Comparison of ENCODE assay signal across 25 mouse cellular contexts in genomic region chr10:8986339-8986738, GRCm38 (mm10).
DNase-seq lines count a peak whose midpoint lies in the region; ATAC-seq and TF ChIP-seq lines count a peak whose summit lies in the region.
"Had no signal": no experiment of that assay in that cellular context is flagged by ENCODE, and none has a peak within 500 bp of the region (broad histone marks: within the 10 kb centered on the region; RNA-seq: fewer than 3 reads in every experiment).

No protein-coding gene starts in this region.

- TF ChIP-seq RAD21 in CH12.LX (IDR thresholded peaks at IDR 0.05; ENCODE audit: low read depth, low read length) = no peak

- intact Hi-C loops in left cerebral cortex, adult 2 months (cut with DNase I) = no loop called here
- intact Hi-C loops in left cerebral cortex, postnatal 10 days (cut with DNase I) = no loop called here

- H3K27ac ChIP-seq in forebrain, embryonic 16.5 days (ENCODE audit: low read length) = no peak overlapping the region
- H3K27ac ChIP-seq in forebrain, embryonic 14.5 days (ENCODE audit: low read depth, low read length) = no peak overlapping the region
- no peak overlapping the region for H3K27ac ChIP-seq in left cerebral cortex, adult 2 months
- H3K27ac ChIP-seq in CH12.LX (ENCODE audit: insufficient read depth, low read depth) = no peak overlapping the region
- peak overlapping the region; percentile 52 for H3K27ac ChIP-seq in midbrain, embryonic 15.5 days
- H3K27ac ChIP-seq: embryonic facial prominence, embryonic 10.5 days; embryonic facial prominence, embryonic 13.5 days; forebrain, embryonic 12.5 days; heart, adult 2 months; hindbrain, embryonic 12.5 days; hindbrain, embryonic 15.5 days had no signal

- no peak for TF ChIP-seq CTCF in left cerebral cortex, adult 2 months (IDR thresholded peaks at IDR 0.05)
- TF ChIP-seq CTCF in CH12.LX (conservative IDR thresholded peaks at IDR 0.05 in 1 of 2, IDR thresholded peaks at IDR 0.05 in 1 of 2; ENCODE audit: low read depth in 2 of 2, low read length in 2 of 2) = no peak

- no peak overlapping the region for H3K9ac ChIP-seq in forebrain, embryonic 16.5 days (replicated peaks; ENCODE audit: low read depth, low read length)
- H3K9ac ChIP-seq in forebrain, embryonic 14.5 days (ENCODE audit: low read length) = no peak overlapping the region
- no peak overlapping the region for H3K9ac ChIP-seq in CH12.LX (ENCODE audit: insufficient read depth, low read depth)
- H3K9ac ChIP-seq in midbrain, embryonic 15.5 days = no peak overlapping the region
- H3K9ac ChIP-seq: embryonic facial prominence, embryonic 13.5 days; forebrain, embryonic 12.5 days; hindbrain, embryonic 12.5 days; hindbrain, embryonic 15.5 days had no signal

- H3K79me2 ChIP-seq in CH12.LX (replicated peaks; ENCODE audit: control insufficient read depth, extremely low read depth, insufficient read depth, poor library complexity, severe bottlenecking) = no peaks in the 10 kb centered on the region

- dilution Hi-C loops in CH12.LX (cut with MboI; ENCODE audit: extremely low pct_ligation_motif_present, extremely low pct_unique_long_range_greater_than_20kb, low sequenced_read_pairs) = no loop called here

- no peak for DNase-seq in forebrain, embryonic 14.5 days (ENCODE audit: low spot score)
- DNase-seq in left cerebral cortex, adult 2 months (ENCODE audit: extremely low spot score in 1 of 2, low spot score in 2 of 2) = no peak
- DNase-seq in left cerebral cortex, postnatal 10 days (ENCODE audit: extremely low spot score in 1 of 2, low spot score in 2 of 2) = no peak
- DNase-seq in CH12.LX (ENCODE audit: extremely low read depth) = peak; percentile 12
- no peak for DNase-seq in urinary bladder, adult 18-20 months (ENCODE audit: low spot score in 2 of 2)
- no peak for DNase-seq in lung, postnatal 25 days (ENCODE audit: low spot score)
- DNase-seq: adrenal gland, adult 2 months; adrenal gland, postnatal 14 days; B cell, adult 2 months; cerebellum, adult 11-12 months; cerebellum, adult 8-10 months; cerebellum, postnatal 10 days; cerebellum, postnatal 36 days; embryo, embryonic 11 days; gastrocnemius, postnatal 25 days; heart, adult 2 months had no signal

- TF ChIP-seq POLR2A in CH12.LX (IDR thresholded peaks at IDR 0.05; ENCODE audit: low read depth, low read length) = no peak

- peak overlapping the region; percentile 20; the same call in 1 of the 2 replicates for H3K4me2 ChIP-seq in forebrain, embryonic 16.5 days (ENCODE audit: low read length)
- no peak overlapping the region for H3K4me2 ChIP-seq in forebrain, embryonic 14.5 days (ENCODE audit: low read length)
- peak overlapping the region; percentile 78; the same call in 1 of the 2 replicates for H3K4me2 ChIP-seq in CH12.LX (ENCODE audit: insufficient read depth, low read depth, poor library complexity, severe bottlenecking)
- peak overlapping the region; percentile 20; the same call in 1 of the 2 replicates for H3K4me2 ChIP-seq in midbrain, embryonic 15.5 days
- H3K4me2 ChIP-seq: embryonic facial prominence, embryonic 13.5 days; forebrain, embryonic 12.5 days; heart, embryonic 11.5 days; hindbrain, embryonic 12.5 days; hindbrain, embryonic 15.5 days had no signal

- peaks cover under 1% of the 10 kb centered on the region; the same call in 1 of the 2 replicates for H3K4me1 ChIP-seq in forebrain, embryonic 16.5 days (replicated peaks; ENCODE audit: control insufficient read depth, insufficient read depth, low read length)
- H3K4me1 ChIP-seq in forebrain, embryonic 14.5 days (ENCODE audit: control insufficient read depth, insufficient read depth, low read length) = no peaks in the 10 kb centered on the region
- peaks cover 0 to 4% of the 10 kb centered on the region in 2 experiments; a peak in 2 of 4 replicates for H3K4me1 ChIP-seq in CH12.LX (ENCODE audit: control insufficient read depth in 1 of 2, insufficient read depth in 2 of 2)
- peaks cover 4% of the 10 kb centered on the region; the same call in 1 of the 2 replicates for H3K4me1 ChIP-seq in midbrain, embryonic 15.5 days
- H3K4me1 ChIP-seq: embryonic facial prominence, embryonic 10.5 days; embryonic facial prominence, embryonic 13.5 days; hindbrain, embryonic 15.5 days had no signal

- TF ChIP-seq EP300 in CH12.LX (IDR thresholded peaks at IDR 0.05; ENCODE audit: low read length) = no peak

- H3K27me3 ChIP-seq in forebrain, embryonic 16.5 days (replicated peaks; ENCODE audit: control insufficient read depth, insufficient read depth, low read length) = no peaks in the 10 kb centered on the region
- H3K27me3 ChIP-seq in forebrain, embryonic 14.5 days (replicated peaks; ENCODE audit: control insufficient read depth, insufficient read depth, low read length) = no peaks in the 10 kb centered on the region
- H3K27me3 ChIP-seq in CH12.LX (replicated peaks) = no peaks in the 10 kb centered on the region
- no peaks in the 10 kb centered on the region for H3K27me3 ChIP-seq in midbrain, embryonic 15.5 days (replicated peaks)
- H3K27me3 ChIP-seq: embryonic facial prominence, embryonic 13.5 days; forebrain, embryonic 12.5 days; hindbrain, embryonic 12.5 days; hindbrain, embryonic 15.5 days had no signal

- H3K36me3 ChIP-seq in forebrain, embryonic 16.5 days (ENCODE audit: control insufficient read depth, insufficient read depth) = no peaks in the 10 kb centered on the region
- no peaks in the 10 kb centered on the region for H3K36me3 ChIP-seq in forebrain, embryonic 14.5 days (ENCODE audit: control insufficient read depth, insufficient read depth, low read length)
- no peaks in the 10 kb centered on the region for H3K36me3 ChIP-seq in CH12.LX (replicated peaks in 1 of 2; ENCODE audit: control insufficient read depth in 1 of 2, insufficient read depth in 1 of 2, low read length in 1 of 2)
- H3K36me3 ChIP-seq in midbrain, embryonic 15.5 days (replicated peaks) = no peaks in the 10 kb centered on the region
- H3K36me3 ChIP-seq: embryonic facial prominence, embryonic 10.5 days; embryonic facial prominence, embryonic 13.5 days; forebrain, embryonic 12.5 days; hindbrain, embryonic 12.5 days; hindbrain, embryonic 15.5 days had no signal

- H3K4me3 ChIP-seq in forebrain, embryonic 16.5 days (replicated peaks; ENCODE audit: low read length) = no peak overlapping the region
- H3K4me3 ChIP-seq in forebrain, embryonic 14.5 days (ENCODE audit: low read depth, low read length) = no peak overlapping the region
- peak overlapping the region; percentile 11; the same call in 1 of the 2 replicates for H3K4me3 ChIP-seq in left cerebral cortex, adult 2 months
- H3K4me3 ChIP-seq in CH12.LX (replicated peaks in 1 of 3; ENCODE audit: low read depth in 2 of 3, low read length in 2 of 3, poor library complexity in 1 of 3) = no peak overlapping the region
- no peak overlapping the region for H3K4me3 ChIP-seq in midbrain, embryonic 15.5 days
- H3K4me3 ChIP-seq: embryonic facial prominence, embryonic 10.5 days; embryonic facial prominence, embryonic 13.5 days; erythroblast, embryonic 14.5 days; forebrain, embryonic 12.5 days; heart, adult 2 months; hindbrain, embryonic 12.5 days; hindbrain, embryonic 15.5 days had no signal

- ATAC-seq in forebrain, embryonic 16.5 days = no peak
- no peak for ATAC-seq in forebrain, embryonic 14.5 days
- peak; percentile 79; the same call in 1 of the 2 replicates for ATAC-seq in midbrain, embryonic 15.5 days (replicated peaks)

- WGBS in forebrain, embryonic 16.5 days = 64% methylated on average over 7 of the region's 7 CpGs
- 72% methylated on average over 7 of the region's 7 CpGs for WGBS in forebrain, embryonic 14.5 days
- 62% methylated on average over 7 of the region's 7 CpGs for WGBS in midbrain, embryonic 15.5 days

- in situ Hi-C loops in CH12.LX (cut with MboI; ENCODE audit: low pct_ligation_motif_present, low pct_unique_long_range_greater_than_20kb, low sequenced_read_pairs) = no loop called here

- no peaks in the 10 kb centered on the region for H3K9me3 ChIP-seq in forebrain, embryonic 16.5 days (ENCODE audit: control insufficient read depth, low read length)
- H3K9me3 ChIP-seq in forebrain, embryonic 14.5 days (replicated peaks; ENCODE audit: control insufficient read depth, low read length) = no peaks in the 10 kb centered on the region
- H3K9me3 ChIP-seq in CH12.LX (replicated peaks; ENCODE audit: low read length) = no peaks in the 10 kb centered on the region
- no peaks in the 10 kb centered on the region for H3K9me3 ChIP-seq in midbrain, embryonic 15.5 days
- H3K9me3 ChIP-seq: embryonic facial prominence, embryonic 10.5 days; embryonic facial prominence, embryonic 13.5 days; forebrain, embryonic 12.5 days; hindbrain, embryonic 12.5 days; hindbrain, embryonic 15.5 days had no signal

TF ChIP-seq in CH12.LX, 34 proteins besides CTCF, POLR2A, EP300 and RAD21:
- 0 out of 2 replicates have a peak, but pooled peaks have one; percentile 17 for TF ChIP-seq ELF1 (IDR thresholded peaks at IDR 0.05; ENCODE audit: low read depth, low read length)
- no peak for TF ChIP-seq HCFC1 (IDR thresholded peaks at IDR 0.05; ENCODE audit: low read depth, low read length)
- TF ChIP-seq SMC3 (IDR thresholded peaks at IDR 0.05; ENCODE audit: low read depth, low read length) = no peak
- no peak for TF ChIP-seq CHD2 (IDR thresholded peaks at IDR 0.05; ENCODE audit: low read length)
